Mouse (Mus musculus): ENCODE measurements around the gene Snai3. TPM values are rescaled to one million over a fixed set of nuclear protein-coding genes. Genes with fewer than 3 reads are reported as not detected.

The Snai3 gene
- polyA plus RNA-seq, 1 experiment, result not detected

DNA sequence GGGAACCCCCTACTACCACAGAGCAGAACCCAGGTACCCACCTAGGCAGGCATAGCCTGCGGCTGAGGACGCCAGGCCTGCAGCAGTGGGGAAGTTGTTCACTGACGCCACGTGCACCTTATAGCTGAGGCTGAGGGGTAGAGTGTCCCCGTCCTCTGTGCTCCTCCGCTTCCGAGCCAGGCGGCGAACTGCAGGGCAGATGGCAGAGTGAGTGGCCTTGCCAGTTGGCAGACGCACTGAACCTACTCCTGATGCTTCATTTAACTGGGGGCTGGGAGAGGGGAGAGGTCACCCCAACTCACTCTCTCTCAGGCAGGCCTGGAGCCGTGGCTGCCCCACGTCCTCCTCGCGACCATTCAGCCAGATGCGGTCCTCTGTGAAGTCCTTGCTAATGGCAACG lies 21.2 kb downstream of the Snai3 start:
- TF ChIP-seq CTCF (IDR thresholded peaks at IDR 0.05; ENCODE audit: control insufficient read depth, insufficient read depth, low read length) (no peak), POLR2A (IDR thresholded peaks at IDR 0.05; ENCODE audit: borderline replicate concordance, control insufficient read depth, low read depth, low read length) (no peak)
- Histone ChIP-seq H3K4me3 (replicated peaks; ENCODE audit: control insufficient read depth, low read depth, low read length) (no peak overlapping the region), H3K27ac (ENCODE audit: control insufficient read depth, insufficient read depth, low read depth, low read length, poor library complexity) (no peak overlapping the region), H3K4me1 (ENCODE audit: control insufficient read depth, insufficient read depth, low read length) (peaks cover 11% of the 10 kb centered on the region; the same call in 1 of the 2 replicates)
- WGBS, result 86% methylated on average over 16 of the region's 16 CpGs

DNA sequence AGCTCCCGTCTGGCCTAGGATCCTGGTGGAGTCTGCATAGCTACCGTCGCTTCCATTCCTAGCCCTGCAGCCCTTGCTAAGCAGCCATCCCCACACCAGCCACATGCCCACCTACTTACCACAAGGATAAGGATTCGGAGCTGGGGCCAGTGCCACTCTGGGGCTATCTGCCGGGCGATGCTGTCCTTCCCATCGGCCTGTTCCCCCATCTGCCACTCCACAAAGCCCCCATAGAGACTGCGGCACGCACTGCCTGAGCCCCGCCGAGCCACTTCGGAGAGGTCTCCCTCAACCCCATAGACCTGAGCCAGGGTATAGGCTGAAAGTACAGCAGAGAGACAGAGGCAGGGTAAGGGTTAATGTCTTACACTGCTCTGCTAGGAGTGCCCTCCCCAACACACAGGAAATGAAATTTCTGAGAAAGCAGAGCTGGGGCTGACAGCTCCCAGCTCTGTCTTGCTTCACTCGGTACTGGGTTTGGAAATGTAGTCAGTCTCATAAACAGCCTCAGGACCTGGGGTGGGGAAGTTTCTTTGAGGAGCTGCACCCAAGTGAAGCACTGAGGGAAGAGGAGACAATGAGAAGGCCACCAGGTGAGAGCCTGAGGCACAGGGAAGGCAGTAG lies 22.7 kb downstream of the Snai3 start:
- Histone ChIP-seq H3K4me3 (replicated peaks; ENCODE audit: control insufficient read depth, low read depth, low read length) (peak overlapping the region; percentile 43), H3K4me1 (ENCODE audit: control insufficient read depth, insufficient read depth, low read length) (peaks cover 11% of the 10 kb centered on the region; the same call in 1 of the 2 replicates), H3K27ac (ENCODE audit: control insufficient read depth, insufficient read depth, low read depth, low read length, poor library complexity) (peak overlapping the region; percentile 60)
- WGBS, result 63% methylated on average over 13 of the region's 13 CpGs
- no peak for TF ChIP-seq CTCF (IDR thresholded peaks at IDR 0.05; ENCODE audit: control insufficient read depth, insufficient read depth, low read length)
- no peak for TF ChIP-seq POLR2A (IDR thresholded peaks at IDR 0.05; ENCODE audit: borderline replicate concordance, control insufficient read depth, low read depth, low read length)

DNA sequence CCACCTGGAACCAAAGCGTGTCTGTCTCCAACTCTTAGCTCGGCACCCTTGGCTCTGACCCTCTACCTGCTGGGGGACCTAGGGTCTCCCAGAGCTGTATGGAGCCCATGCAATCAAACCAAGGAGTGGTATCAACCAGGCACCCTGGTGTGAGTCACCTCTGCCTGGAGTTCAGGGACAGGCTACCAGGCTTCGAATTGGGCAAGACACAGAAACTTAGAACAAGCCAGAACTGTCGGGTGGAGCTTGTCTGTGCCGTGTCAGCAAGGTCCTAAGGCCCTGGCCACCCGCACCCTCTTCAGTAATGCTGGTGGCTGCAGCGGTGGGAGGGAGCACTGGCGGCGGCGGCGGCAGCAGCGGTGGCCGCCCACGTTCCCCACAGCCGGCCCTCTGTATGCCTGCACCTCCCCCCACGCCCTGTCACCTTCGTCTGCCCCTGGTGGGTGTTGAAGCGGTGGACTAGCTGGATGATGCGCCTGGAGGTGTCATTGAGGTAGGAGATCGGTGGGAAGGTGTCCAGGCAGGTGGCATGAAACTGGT lies 23.9 kb downstream of the Snai3 start:
- no peak for TF ChIP-seq CTCF (IDR thresholded peaks at IDR 0.05; ENCODE audit: control insufficient read depth, insufficient read depth, low read length)
- no peak for TF ChIP-seq POLR2A (IDR thresholded peaks at IDR 0.05; ENCODE audit: borderline replicate concordance, control insufficient read depth, low read depth, low read length)
- WGBS, result 68% methylated on average over 20 of the region's 20 CpGs
- H3K4me3 ChIP-seq (replicated peaks; ENCODE audit: control insufficient read depth, low read depth, low read length), result peak overlapping the region; percentile 17
- peaks cover 11% of the 10 kb centered on the region; the same call in 1 of the 2 replicates for H3K4me1 ChIP-seq (ENCODE audit: control insufficient read depth, insufficient read depth, low read length)
- no peak overlapping the region for H3K27ac ChIP-seq (ENCODE audit: control insufficient read depth, insufficient read depth, low read depth, low read length, poor library complexity)

DNA sequence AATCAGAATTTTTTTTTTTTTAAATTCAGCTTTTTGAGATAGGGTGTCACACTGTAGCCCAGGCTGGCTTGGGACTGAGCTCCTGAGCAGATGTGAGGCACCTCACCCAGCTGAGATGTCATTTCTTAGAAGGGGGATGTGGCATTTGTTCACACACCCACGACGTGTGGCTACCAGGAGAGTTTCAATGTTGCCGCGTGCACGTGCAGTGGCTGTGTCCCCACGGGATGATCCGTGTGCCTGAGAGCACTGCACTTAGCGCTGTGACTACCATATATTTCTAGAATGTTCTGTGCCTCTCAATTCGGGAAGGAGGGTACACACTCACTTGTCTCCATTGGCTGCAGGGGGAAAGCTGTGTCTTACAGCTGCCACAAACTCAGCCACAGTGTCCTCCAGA lies 24.4 kb downstream of the Snai3 start:
- Histone ChIP-seq H3K4me3 (replicated peaks; ENCODE audit: control insufficient read depth, low read depth, low read length) (no peak overlapping the region), H3K4me1 (ENCODE audit: control insufficient read depth, insufficient read depth, low read length) (peaks cover 11% of the 10 kb centered on the region; the same call in 1 of the 2 replicates), H3K27ac (ENCODE audit: control insufficient read depth, insufficient read depth, low read depth, low read length, poor library complexity) (no peak overlapping the region)
- no peak for TF ChIP-seq CTCF (IDR thresholded peaks at IDR 0.05; ENCODE audit: control insufficient read depth, insufficient read depth, low read length)
- 77% methylated on average over 9 of the region's 9 CpGs for WGBS

DNA sequence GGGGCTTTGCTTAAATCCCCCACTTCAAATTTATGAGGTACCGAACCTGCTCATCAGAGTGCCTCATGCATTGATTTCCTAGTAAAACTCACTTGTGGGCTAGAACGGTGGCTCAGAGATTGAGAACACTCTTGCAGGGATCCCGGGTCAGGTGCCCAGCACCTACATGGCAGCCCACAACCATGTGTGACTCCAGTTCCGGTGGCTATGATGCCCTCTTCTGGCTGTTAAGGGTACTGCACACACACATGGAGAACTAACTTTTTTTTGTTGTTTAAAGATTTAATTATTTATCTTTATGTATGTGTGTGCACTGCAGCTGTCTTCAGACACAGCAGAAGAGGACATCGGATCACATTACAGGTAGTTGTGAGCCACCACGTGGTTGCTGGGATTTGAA lies 25.2 kb downstream of the Snai3 start:
- peak; percentile 31; the same call in 1 of the 2 replicates for TF ChIP-seq CTCF (IDR thresholded peaks at IDR 0.05; ENCODE audit: control insufficient read depth, insufficient read depth, low read length)
- TF ChIP-seq POLR2A (IDR thresholded peaks at IDR 0.05; ENCODE audit: borderline replicate concordance, control insufficient read depth, low read depth, low read length), result no peak
- H3K27ac ChIP-seq (ENCODE audit: control insufficient read depth, insufficient read depth, low read depth, low read length, poor library complexity), result no peak overlapping the region
- peaks cover 11% of the 10 kb centered on the region; the same call in 1 of the 2 replicates for H3K4me1 ChIP-seq (ENCODE audit: control insufficient read depth, insufficient read depth, low read length)
- H3K4me3 ChIP-seq (replicated peaks; ENCODE audit: control insufficient read depth, low read depth, low read length), result no peak overlapping the region
- 86% methylated on average over 6 of the region's 6 CpGs for WGBS

DNA sequence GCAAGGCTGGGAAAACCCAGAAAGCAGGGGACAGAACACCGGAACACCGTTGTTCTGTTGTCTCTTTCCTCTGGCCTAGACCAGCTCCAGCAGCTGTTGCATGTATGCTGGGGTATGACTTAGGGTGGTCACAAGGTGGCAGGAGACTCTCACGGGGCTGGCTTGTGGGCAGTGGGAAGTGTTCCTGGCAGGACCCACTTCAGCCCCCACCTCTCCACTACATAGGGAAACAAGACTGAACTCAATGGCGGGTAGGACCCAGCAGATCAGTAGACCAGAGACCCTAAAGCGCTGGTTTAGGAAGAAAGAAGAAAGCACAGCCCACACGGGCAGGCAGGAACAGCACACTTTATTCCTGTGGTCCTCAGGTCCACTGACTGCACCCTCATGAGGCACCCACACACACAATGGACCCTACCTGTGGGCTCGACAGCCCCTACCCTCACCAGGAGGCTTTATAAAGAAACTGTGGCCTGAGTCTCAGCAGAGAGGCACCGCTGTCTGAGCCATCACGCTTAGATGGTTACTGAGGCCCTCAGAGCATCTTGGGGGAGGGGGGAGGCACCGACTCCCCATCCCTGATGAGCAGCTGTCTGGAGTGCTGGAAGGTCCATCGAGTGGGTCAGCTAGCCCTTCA lies 27.1 kb downstream of the Snai3 start:
- WGBS, result 47% methylated on average over 11 of the region's 11 CpGs
- Histone ChIP-seq H3K4me3 (replicated peaks; ENCODE audit: control insufficient read depth, low read depth, low read length) (peak overlapping the region; percentile 90), H3K4me1 (ENCODE audit: control insufficient read depth, insufficient read depth, low read length) (peaks cover 10% of the 10 kb centered on the region; the same call in 1 of the 2 replicates), H3K27ac (ENCODE audit: control insufficient read depth, insufficient read depth, low read depth, low read length, poor library complexity) (peak overlapping the region; percentile 98)
- TF ChIP-seq CTCF (IDR thresholded peaks at IDR 0.05; ENCODE audit: control insufficient read depth, insufficient read depth, low read length) (peak; percentile 57), POLR2A (IDR thresholded peaks at IDR 0.05; ENCODE audit: borderline replicate concordance, control insufficient read depth, low read depth, low read length) (no peak)

DNA sequence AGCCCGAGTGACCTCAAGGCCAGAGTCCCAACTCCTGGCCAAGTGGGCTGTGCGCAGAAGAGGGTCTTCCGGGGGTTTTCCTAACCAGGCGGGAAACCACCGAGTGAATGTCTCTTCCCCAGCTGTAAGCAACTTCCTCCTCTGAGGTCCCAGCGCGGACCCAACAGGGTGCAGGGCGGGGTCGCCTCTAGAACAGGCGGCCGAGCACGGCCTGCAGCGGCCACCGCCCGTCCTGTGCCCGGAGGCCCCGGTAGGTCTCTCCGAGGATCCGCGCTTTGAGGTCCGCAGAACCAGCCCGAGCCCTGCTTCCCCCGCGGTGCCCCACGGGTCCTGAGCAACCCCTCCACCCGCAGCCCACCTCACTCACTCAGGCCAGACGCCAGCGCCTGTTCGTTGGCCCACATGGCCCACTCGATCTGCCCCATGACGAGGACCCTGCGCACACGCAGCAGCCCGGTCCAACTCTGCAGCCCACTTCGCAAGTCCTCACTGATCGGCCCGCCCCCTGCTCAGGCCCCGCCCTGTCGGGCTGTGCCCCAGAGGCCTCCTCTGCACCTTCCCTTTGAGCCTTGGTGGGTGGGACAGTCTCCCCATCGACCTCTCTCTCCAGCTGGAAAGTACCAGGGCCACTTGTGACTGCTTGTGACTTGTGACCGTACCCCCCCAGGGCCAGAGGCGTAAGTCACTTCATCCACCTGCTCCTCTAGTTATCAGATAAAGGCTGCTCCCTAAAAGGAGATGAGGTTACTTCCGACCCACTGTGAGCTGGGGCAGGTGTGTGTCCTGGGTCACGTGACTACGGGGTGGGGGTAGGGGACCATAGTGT lies 27.9 kb downstream of the Snai3 start, which contains the start of gene Cyba:
Cyba (minus strand) TSS at position 488 of the 826 bp plus-strand sequence.
- H3K27ac ChIP-seq (ENCODE audit: control insufficient read depth, insufficient read depth, low read depth, low read length, poor library complexity), result peak within 1 kb of the TSS; percentile 98
- peaks cover 11% of the 10 kb centered on the region; the same call in 1 of the 2 replicates for H3K4me1 ChIP-seq (ENCODE audit: control insufficient read depth, insufficient read depth, low read length)
- peak; percentile 90 for TF ChIP-seq POLR2A (IDR thresholded peaks at IDR 0.05; ENCODE audit: borderline replicate concordance, control insufficient read depth, low read depth, low read length)
- TF ChIP-seq CTCF (IDR thresholded peaks at IDR 0.05; ENCODE audit: control insufficient read depth, insufficient read depth, low read length), result no peak; the same call in 1 of the 2 replicates
- WGBS, result 1% methylated on average over 45 of the region's 45 CpGs
- peak within 1 kb of the TSS; percentile 90 for H3K4me3 ChIP-seq (replicated peaks; ENCODE audit: control insufficient read depth, low read depth, low read length)
